Mouse (Mus musculus) activated CD4-positive, CD25-positive, alpha-beta regulatory T cell, adult 9 weeks (primary cell): ENCODE measurements around the gene Olfr531. TPM values are rescaled to one million over a fixed set of nuclear protein-coding genes. Genes with fewer than 3 reads are reported as not detected.

Experiments
- polyA plus RNA-seq: library from polyadenylated mRNA; unstranded; fragments of 100-300 nt; shearing (Covaris generic); gene quantifications from one replicate; pipeline ENCODE4 v1.2.1, GENCODE M21; 2017

The Olfr531 gene
- polyA plus RNA-seq = not detected

DNA sequence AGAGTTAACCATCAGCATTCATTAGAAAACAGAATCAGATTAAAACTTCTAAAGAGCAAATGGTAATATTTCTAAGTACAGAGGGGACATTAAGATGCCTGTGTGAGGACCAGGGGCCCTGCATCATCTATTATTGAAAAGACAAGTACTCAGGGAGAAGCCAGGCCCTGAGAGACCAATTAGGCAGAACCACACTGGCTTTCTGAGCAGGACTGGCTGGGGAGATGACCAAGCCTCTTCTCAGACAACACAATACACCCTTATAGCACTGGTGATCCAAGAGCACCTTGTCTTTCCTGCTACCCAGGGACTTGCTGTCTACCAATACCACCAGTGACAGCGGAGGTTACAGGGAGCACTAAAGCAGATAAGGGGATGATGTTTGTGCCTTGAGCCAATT is at the start of gene Olfr531:
Gene Olfr531 (minus strand): TSS at position 101 of the 400 bp plus-strand sequence.

DNA sequence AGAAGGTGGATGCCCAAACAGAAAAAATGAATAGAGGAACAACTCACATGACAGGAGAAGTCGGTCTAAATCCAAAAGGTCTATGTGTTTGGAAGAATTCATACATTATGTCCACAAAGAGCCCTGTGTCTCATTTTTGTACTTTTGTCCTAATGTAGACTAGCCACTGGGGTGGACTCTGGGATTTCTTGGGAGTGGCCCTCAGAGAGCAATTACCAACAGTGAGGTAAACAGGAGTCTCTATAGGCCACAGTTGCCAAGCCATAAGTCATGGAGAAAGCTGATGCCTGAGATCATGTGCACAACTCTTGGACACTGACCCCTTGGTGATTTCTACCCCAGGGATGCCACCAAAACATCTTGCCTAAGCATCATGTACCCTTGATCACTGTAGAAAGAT is 18.8 kb upstream of the Olfr531 start, which contains the start of gene Olfr532:
Gene Olfr532 (minus strand): TSS at position 101 of the 400 bp plus-strand sequence.

DNA sequence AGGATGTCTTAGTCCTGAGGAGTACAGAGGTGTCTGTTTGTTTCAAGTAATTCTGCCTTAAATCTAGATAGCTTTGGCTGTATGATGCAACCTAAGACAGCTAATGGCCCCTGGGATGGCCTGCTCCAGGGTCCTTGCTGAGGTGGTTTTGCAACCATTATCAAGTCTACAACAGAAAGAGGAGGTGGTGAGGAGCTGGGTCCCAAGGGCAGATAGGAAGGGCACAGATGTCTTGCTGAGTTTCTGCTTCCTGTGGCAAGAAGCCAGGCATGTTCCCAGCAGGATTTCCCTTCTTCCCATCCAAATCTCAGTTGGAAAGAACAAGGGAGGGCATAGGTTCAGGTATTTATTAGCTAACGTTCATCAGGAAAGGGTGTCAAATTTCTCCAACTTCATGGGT is 26.5 kb downstream of the Olfr531 start, which contains the start of gene Olfr530:
Gene Olfr530 (minus strand): TSS at position 101 of the 400 bp plus-strand sequence.

DNA sequence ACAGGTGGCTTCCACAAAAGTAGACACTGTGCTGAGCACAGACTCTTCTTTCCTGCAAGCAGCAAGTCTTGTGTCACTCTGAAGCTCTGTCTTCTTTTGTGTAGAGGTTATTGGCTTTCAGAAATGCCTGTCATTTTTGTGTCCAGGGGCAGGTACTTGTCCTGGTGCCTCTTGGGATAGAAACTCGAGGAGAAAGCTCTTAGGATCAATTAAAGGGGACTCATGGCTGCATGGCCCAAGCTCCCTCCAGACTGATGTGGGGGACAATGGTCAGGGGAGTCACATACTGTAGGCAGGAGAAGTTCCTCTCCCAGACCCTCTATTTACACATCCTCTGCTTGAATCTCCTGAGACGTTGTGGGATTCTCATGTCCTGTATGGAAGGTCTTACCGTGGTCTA is 41.1 kb downstream of the Olfr531 start, which contains the start of gene Olfr60:
Gene Olfr60 (minus strand): TSS at position 101 of the 400 bp plus-strand sequence.

Other genes starting within 250 kb of the Olfr531 start
- gene Sprn, start 248.0 kb downstream of the Olfr531 start, polyA plus RNA-seq = not detected
- not detected for gene Olfr522, start 238.2 kb downstream of the Olfr531 start, polyA plus RNA-seq
- gene Olfr523, start 229.7 kb downstream of the Olfr531 start, polyA plus RNA-seq = not detected
- not detected for gene Olfr524, start 197.0 kb downstream of the Olfr531 start, polyA plus RNA-seq
- not detected for gene Cd163l1, start 184.7 kb downstream of the Olfr531 start, polyA plus RNA-seq
- 0.56 TPM for gene 5830411N06Rik, start 155.6 kb downstream of the Olfr531 start, polyA plus RNA-seq
- not detected for gene Olfr525, start 82.1 kb downstream of the Olfr531 start, polyA plus RNA-seq
- gene Olfr527, start 68.9 kb downstream of the Olfr531 start, polyA plus RNA-seq = not detected
- 0.27 TPM for gene Olfr60, start 41.2 kb downstream of the Olfr531 start, polyA plus RNA-seq
- gene Olfr530, start 26.6 kb downstream of the Olfr531 start, polyA plus RNA-seq = not detected
- not detected for gene Olfr532, start 18.7 kb upstream of the Olfr531 start, polyA plus RNA-seq
- not detected for gene Olfr533, start 60.5 kb upstream of the Olfr531 start, polyA plus RNA-seq
- not detected for gene Olfr535, start 81.3 kb upstream of the Olfr531 start, polyA plus RNA-seq
- not detected for gene Olfr536, start 104.5 kb upstream of the Olfr531 start, polyA plus RNA-seq
- not detected for gene Olfr538, start 165.0 kb upstream of the Olfr531 start, polyA plus RNA-seq
- not detected for gene Olfr46, start 198.4 kb upstream of the Olfr531 start, polyA plus RNA-seq
- gene Olfr61, start 226.1 kb upstream of the Olfr531 start, polyA plus RNA-seq = not detected
- gene Olfr53, start 243.5 kb upstream of the Olfr531 start, polyA plus RNA-seq = not detected